Mouse (Mus musculus) bone marrow, adult 2 months (tissue): Measurements from ENCODE around the gene Casd1.

Experiments
- CTCF ChIP-seq: fragments of 200-500 bp; IDR thresholded peaks from 2 replicates; pipeline ENCODE4 v1.5.1; 2011; ENCODE audit warnings: low read length, control low read depth; ENCODE audit not compliant: control insufficient read depth, insufficient read depth
- POLR2A ChIP-seq: fragments of 200-500 bp; IDR thresholded peaks from 2 replicates; pipeline ENCODE4 v1.6.1; 2011; ENCODE audit warnings: low read depth, mild to moderate bottlenecking, control low read depth, low read length, borderline replicate concordance; ENCODE audit not compliant: control insufficient read depth

DNA sequence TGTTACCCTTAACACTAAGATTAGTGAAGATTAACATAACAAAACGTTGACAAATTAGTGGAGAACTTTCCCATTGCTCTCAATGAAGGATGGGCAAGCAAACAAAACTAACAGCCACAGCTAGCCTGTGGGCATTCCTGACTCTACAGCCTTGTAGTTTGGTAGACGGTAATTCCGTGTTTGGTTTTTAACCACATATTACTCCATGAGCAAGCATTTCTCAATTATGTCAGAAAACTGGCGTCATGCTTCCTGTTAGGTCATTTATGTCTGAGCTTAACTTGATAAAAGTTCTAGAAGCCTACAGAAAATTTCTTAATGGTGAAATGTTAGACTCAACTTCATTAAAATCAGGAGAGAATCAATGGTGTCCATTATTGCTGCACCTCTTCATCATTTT is 11.2 kb downstream of the Casd1 start:
- TF ChIP-seq CTCF (no peak), POLR2A (no peak)
